Mouse (Mus musculus): Measurements from ENCODE around the gene Eprs.

GRCm38 (mm10) chr1:185354731-185355130 lies 8.1 kb upstream of the Eprs start:
- TF ChIP-seq CTCF (IDR thresholded peaks at IDR 0.05; ENCODE audit: insufficient read depth, low read length) = no peak
- TF ChIP-seq POLR2A (IDR thresholded peaks at IDR 0.05; ENCODE audit: borderline replicate concordance, extremely low read depth, low read depth, low read length) = no peak

Measured in lung, adult 2 months (tissue).